Mouse (Mus musculus) hindlimb bud, embryonic 11.5 days (tissue): ENCODE measurements around the gene Arhgap29.

Experiments
- DNase-seq: peaks from one replicate; pipeline ENCODE4 v3.0.0-alpha.2; 2012; ENCODE audit warnings: low read depth, low spot score; ENCODE audit errors: extremely low spot score

The Arhgap29 gene

GRCm38 (mm10) chr3:121995125-121995524 lies 42.8 kb downstream of the Arhgap29 start:
- DNase-seq: no peak

GRCm38 (mm10) chr3:121999934-122000333 lies 47.6 kb downstream of the Arhgap29 start:
- no peak for DNase-seq

GRCm38 (mm10) chr3:122001568-122001967 lies 49.2 kb downstream of the Arhgap29 start:
- no peak for DNase-seq

- DNase-seq: no peak
Observed at GRCm38 (mm10) chr3:122009818-122010217, 57.5 kb downstream of the Arhgap29 start.

- DNase-seq: no peak
Observed at GRCm38 (mm10) chr3:122010292-122010691, 58.0 kb downstream of the Arhgap29 start.

- no peak for DNase-seq
Observed at GRCm38 (mm10) chr3:122012464-122012863, 60.1 kb downstream of the Arhgap29 start.

GRCm38 (mm10) chr3:122018421-122018820 lies 66.1 kb downstream of the Arhgap29 start:
- no peak for DNase-seq

- no peak for DNase-seq
Observed at GRCm38 (mm10) chr3:122019159-122019558, 66.8 kb downstream of the Arhgap29 start.

GRCm38 (mm10) chr3:122021029-122021652 lies 68.8 kb downstream of the Arhgap29 start:
- DNase-seq: no peak

- DNase-seq: no peak
Observed at GRCm38 (mm10) chr3:122022355-122022754, 70.0 kb downstream of the Arhgap29 start.

- DNase-seq: no peak
Observed at GRCm38 (mm10) chr3:122026676-122027075, 74.3 kb downstream of the Arhgap29 start.

GRCm38 (mm10) chr3:122027776-122028175 lies 75.4 kb downstream of the Arhgap29 start:
- DNase-seq: no peak

GRCm38 (mm10) chr3:122033248-122033837 lies 81.0 kb downstream of the Arhgap29 start:
- no peak for DNase-seq

- DNase-seq: no peak
Observed at GRCm38 (mm10) chr3:122034240-122034639, 81.9 kb downstream of the Arhgap29 start.

GRCm38 (mm10) chr3:122035092-122035491 lies 82.8 kb downstream of the Arhgap29 start:
- DNase-seq: no peak

GRCm38 (mm10) chr3:122040522-122040921 lies 88.2 kb downstream of the Arhgap29 start:
- no peak for DNase-seq

- no peak for DNase-seq
Observed at GRCm38 (mm10) chr3:122043102-122043501, 90.8 kb downstream of the Arhgap29 start.

GRCm38 (mm10) chr3:122043799-122044547 lies 91.6 kb downstream of the Arhgap29 start, which contains the start of gene Abca4:
Abca4 (plus strand) TSS chr3:122044443.
- no peak for DNase-seq

GRCm38 (mm10) chr3:122046187-122046620 lies 93.9 kb downstream of the Arhgap29 start:
- no peak for DNase-seq

- no peak for DNase-seq
Observed at GRCm38 (mm10) chr3:122047402-122047801, 95.1 kb downstream of the Arhgap29 start.

- no peak for DNase-seq
Observed at GRCm38 (mm10) chr3:122047921-122048861, 95.8 kb downstream of the Arhgap29 start.
